Mouse (Mus musculus) forebrain, postnatal 0 days (tissue): ENCODE data around the gene 1810062G17Rik. TPM values are rescaled to one million over a fixed set of nuclear protein-coding genes. Genes with fewer than 3 reads are reported as not detected.

ENCODE experiments used
- ATAC-seq: fragments of 200-750 bp; cut with Nextera tagmentation; 2 replicates; pipeline ENCODE4 v1.8.0; 2017; ENCODE audit warnings: mild to moderate bottlenecking, moderate library complexity
- DNase-seq: peaks from one replicate; pipeline ENCODE4 v3.0.0-alpha.2; 2015
- H3K27ac ChIP-seq: fragments of 300-500 bp; sonication (generic); 2 replicates; pipeline ENCODE4 v1.5.1; 2014; ENCODE audit warnings: low read depth, mild to moderate bottlenecking, antibody characterized with exemption, low read length, moderate library complexity, mixed read lengths
- H3K27me3 ChIP-seq: fragments of 300-500 bp; sonication (generic); 2 replicates; pipeline ENCODE4 v1.6.1; 2014; ENCODE audit warnings: mild to moderate bottlenecking, low read length, mixed read lengths; ENCODE audit not compliant: insufficient read depth
- H3K36me3 ChIP-seq: fragments of 300-500 bp; sonication (generic); 2 replicates; pipeline ENCODE4 v1.6.1; 2014; ENCODE audit warnings: mild to moderate bottlenecking, moderate library complexity; ENCODE audit not compliant: insufficient read depth
- H3K4me1 ChIP-seq: fragments of 300-500 bp; sonication (generic); 2 replicates; pipeline ENCODE4 v1.6.1; 2014; ENCODE audit warnings: antibody characterized with exemption; ENCODE audit not compliant: insufficient read depth
- H3K4me2 ChIP-seq: fragments of 300-500 bp; sonication (generic); 2 replicates; pipeline ENCODE4 v1.6.1; 2014; ENCODE audit warnings: low read depth, mild to moderate bottlenecking, moderate library complexity
- H3K4me3 ChIP-seq: fragments of 300-500 bp; sonication (generic); 2 replicates; pipeline ENCODE4 v1.5.1; 2014; ENCODE audit warnings: low read depth, low read length, mixed read lengths
- H3K9ac ChIP-seq: fragments of 300-500 bp; sonication (generic); 2 replicates; pipeline ENCODE4 v1.6.1; 2014; ENCODE audit warnings: mild to moderate bottlenecking
- H3K9me3 ChIP-seq: fragments of 300-500 bp; sonication (generic); 2 replicates; pipeline ENCODE4 v1.6.1; 2016; ENCODE audit warnings: low read length
- CTCF ChIP-seq: sonication (generic); IDR thresholded peaks from 2 replicates; pipeline ENCODE4 v1.5.1; 2016; ENCODE audit warnings: antibody characterized with exemption, control low read depth, low read depth
- WGBS: fragments of 180-500 bp; shearing (Covaris S2); extraction: QIAGEN DNeasy Blood & Tissue Kit; methylation state at CpG from one replicate; pipeline ENCODE4 v1.1.7; 2014; 5-methylcytosine and 5-hydroxymethylcytosine counted together
- microRNA-seq, 2 experiments: library from miRNA; unstranded; fragments of <30 nt; microRNA quantifications; one replicate each; pipeline ENCODE4; 2016
- polyA plus RNA-seq: library from polyadenylated mRNA; unstranded; fragments of >200 nt; fragmentation: Nextera tagmentation; extraction: Ambion mirVana; gene quantifications from 2 replicates; pipeline ENCODE4 v1.2.1, GENCODE M21; 2015
- total RNA-seq: library from RNA; depleted of rRNA; stranded (reverse); fragments of >200 nt; gene quantifications from 2 replicates; pipeline ENCODE4 v1.2.3, GENCODE M21; 2014; rRNA removed

The 1810062G17Rik gene
- total and polyA plus RNA-seq, 2 experiments from 2014 or later: 0.69 TPM; not detected in 1

- ATAC-seq: peak; percentile 77
- no peaks in the 10 kb centered on the region for H3K9me3 ChIP-seq
- H3K36me3 ChIP-seq: no peaks in the 10 kb centered on the region
- WGBS: under 1% methylated on average over 51 of the region's 51 CpGs
- peak within 1 kb of the TSS; percentile 53 for H3K9ac ChIP-seq
- H3K4me3 ChIP-seq: peak within 1 kb of the TSS; percentile 55
- peak; percentile 50 for DNase-seq
- 0 out of 2 replicates have a peak, but pooled peaks cover 6% of the 10 kb centered on the region for H3K4me1 ChIP-seq
- H3K4me2 ChIP-seq: peak within 1 kb of the TSS; percentile 97
- peaks cover 9% of the 10 kb centered on the region; the same call in 1 of the 2 replicates for H3K27me3 ChIP-seq
- TF ChIP-seq CTCF: no peak
- no peak within 1 kb of the TSS for H3K27ac ChIP-seq
Observed at GRCm38 (mm10) chr3:36521073-36522060, 45.6 kb downstream of the 1810062G17Rik start, which contains the start of gene Gm11549. TSS of gene Gm11549 (minus strand) at chr3:36521813.

- Histone ChIP-seq H3K27me3 (peaks cover 9% of the 10 kb centered on the region; the same call in 1 of the 2 replicates), H3K9ac (no peak overlapping the region), H3K27ac (no peak overlapping the region), H3K36me3 (no peaks in the 10 kb centered on the region), H3K4me3 (no peak overlapping the region), H3K4me1 (0 out of 2 replicates have a peak, but pooled peaks cover 6% of the 10 kb centered on the region), H3K4me2 (0 out of 2 replicates have a peak overlapping the region, but pooled peaks have one; percentile 97), H3K9me3 (no peaks in the 10 kb centered on the region)
- no peak for TF ChIP-seq CTCF
- DNase-seq (no peak), ATAC-seq (no peak)
- WGBS: 6% methylated on average over 4 of the region's 4 CpGs
Observed at GRCm38 (mm10) chr3:36522137-36522536, 46.4 kb downstream of the 1810062G17Rik start.

- Histone ChIP-seq H3K27ac (no peak overlapping the region), H3K4me1 (0 out of 2 replicates have a peak, but pooled peaks cover 6% of the 10 kb centered on the region), H3K36me3 (no peaks in the 10 kb centered on the region), H3K9ac (no peak overlapping the region), H3K27me3 (peaks cover 9% of the 10 kb centered on the region; the same call in 1 of the 2 replicates), H3K4me3 (no peak overlapping the region), H3K4me2 (no peak overlapping the region), H3K9me3 (no peaks in the 10 kb centered on the region)
- TF ChIP-seq CTCF: no peak
- no peak for ATAC-seq
- DNase-seq: no peak
- 77% methylated on average over 3 of the region's 3 CpGs for WGBS
Observed at GRCm38 (mm10) chr3:36524466-36524865, 48.7 kb downstream of the 1810062G17Rik start.

GRCm38 (mm10) chr3:36530345-36530744 is 54.6 kb downstream of the 1810062G17Rik start:
- H3K27ac ChIP-seq: 0 out of 2 replicates have a peak overlapping the region, but pooled peaks have one; percentile 5
- peak; percentile 47 for DNase-seq
- WGBS: 66% methylated on average over 6 of the region's 6 CpGs

GRCm38 (mm10) chr3:36530781-36531180 is 55.0 kb downstream of the 1810062G17Rik start:
- Histone ChIP-seq H3K27ac (0 out of 2 replicates have a peak overlapping the region, but pooled peaks have one; percentile 5), H3K9me3 (no peaks in the 10 kb centered on the region), H3K27me3 (no peaks in the 10 kb centered on the region), H3K9ac (no peak overlapping the region), H3K4me2 (no peak overlapping the region), H3K36me3 (no peaks in the 10 kb centered on the region), H3K4me1 (0 out of 2 replicates have a peak, but pooled peaks cover 4% of the 10 kb centered on the region), H3K4me3 (no peak overlapping the region)
- WGBS: 65% methylated on average over 5 of the region's 5 CpGs
- no peak for TF ChIP-seq CTCF
- DNase-seq (no peak), ATAC-seq (peak; percentile 65)

More at GRCm38 (mm10) chr3:36530345-36530744, 54.6 kb downstream of the 1810062G17Rik start:
- Histone ChIP-seq H3K4me1 (0 out of 2 replicates have a peak, but pooled peaks cover 4% of the 10 kb centered on the region), H3K36me3 (no peaks in the 10 kb centered on the region), H3K27me3 (no peaks in the 10 kb centered on the region), H3K9ac (no peak overlapping the region), H3K4me3 (no peak overlapping the region), H3K4me2 (no peak overlapping the region), H3K9me3 (no peaks in the 10 kb centered on the region)
- TF ChIP-seq CTCF: no peak
- ATAC-seq: peak; percentile 90

GRCm38 (mm10) chr3:36531242-36531641 is 55.5 kb downstream of the 1810062G17Rik start:
- DNase-seq: peak; percentile 40
- H3K9me3 ChIP-seq: no peaks in the 10 kb centered on the region
- WGBS: 19% methylated on average over 2 of the region's 2 CpGs

More at GRCm38 (mm10) chr3:36531242-36531641, 55.5 kb downstream of the 1810062G17Rik start:
- TF ChIP-seq CTCF: no peak
- H3K36me3 ChIP-seq: no peaks in the 10 kb centered on the region
- no peaks in the 10 kb centered on the region for H3K27me3 ChIP-seq
- H3K4me3 ChIP-seq: no peak overlapping the region
- H3K9ac ChIP-seq: no peak overlapping the region
- no peak for ATAC-seq
- no peak overlapping the region for H3K4me2 ChIP-seq
- H3K27ac ChIP-seq: no peak overlapping the region
- 0 out of 2 replicates have a peak, but pooled peaks cover 4% of the 10 kb centered on the region for H3K4me1 ChIP-seq

Small RNA genes within 50 kb of the gene (microRNA-seq; reads per million reads assigned to microRNA genes)
- 0 reads per million in 2 experiments for gene Mir7009

Other genes starting within 250 kb of the 1810062G17Rik start
- gene Anxa5, start within 50 bp of the 1810062G17Rik start, total RNA-seq: 38.6 and 41.2 TPM in 2 replicates
- gene Anxa5, start within 50 bp of the 1810062G17Rik start, polyA plus RNA-seq: 47.2 and 48.9 TPM in 2 replicates
- gene Gm11549, start 45.9 kb downstream of the 1810062G17Rik start, total RNA-seq: 0.69 and 1.3 TPM in 2 replicates
- 0.45 and 0.68 TPM in 2 replicates for gene Gm11549, start 45.9 kb downstream of the 1810062G17Rik start, polyA plus RNA-seq
- 72.9 and 78.0 TPM in 2 replicates for gene Exosc9, start 76.7 kb downstream of the 1810062G17Rik start, total RNA-seq
- 76.9 and 81.4 TPM in 2 replicates for gene Exosc9, start 76.7 kb downstream of the 1810062G17Rik start, polyA plus RNA-seq
- gene Ccna2, start 96.2 kb downstream of the 1810062G17Rik start, total RNA-seq: 16.8 and 23.9 TPM in 2 replicates
- 20.5 and 20.7 TPM in 2 replicates for gene Ccna2, start 96.2 kb downstream of the 1810062G17Rik start, polyA plus RNA-seq
- 15.1 and 15.5 TPM in 2 replicates for gene Bbs7, start 137.5 kb downstream of the 1810062G17Rik start, total RNA-seq
- gene Bbs7, start 137.5 kb downstream of the 1810062G17Rik start, polyA plus RNA-seq: 13.4 and 14.9 TPM in 2 replicates
- gene Trpc3, start 214.2 kb downstream of the 1810062G17Rik start, total RNA-seq: 9.7 and 12.3 TPM in 2 replicates
- 3.6 and 8.2 TPM in 2 replicates for gene Trpc3, start 214.2 kb downstream of the 1810062G17Rik start, polyA plus RNA-seq